Mouse (Mus musculus): ENCODE data around the gene Scgb1b18. TPM values are rescaled to one million over a fixed set of nuclear protein-coding genes. Genes with fewer than 3 reads are reported as not detected.
"Not testable (repeated sequence)": the region's sequence is repeated elsewhere in the genome, so short reads cannot be mapped to it uniquely, and the experiment has no call there.

Gene Scgb1b18
- not detected for total RNA-seq (2022)

DNA sequence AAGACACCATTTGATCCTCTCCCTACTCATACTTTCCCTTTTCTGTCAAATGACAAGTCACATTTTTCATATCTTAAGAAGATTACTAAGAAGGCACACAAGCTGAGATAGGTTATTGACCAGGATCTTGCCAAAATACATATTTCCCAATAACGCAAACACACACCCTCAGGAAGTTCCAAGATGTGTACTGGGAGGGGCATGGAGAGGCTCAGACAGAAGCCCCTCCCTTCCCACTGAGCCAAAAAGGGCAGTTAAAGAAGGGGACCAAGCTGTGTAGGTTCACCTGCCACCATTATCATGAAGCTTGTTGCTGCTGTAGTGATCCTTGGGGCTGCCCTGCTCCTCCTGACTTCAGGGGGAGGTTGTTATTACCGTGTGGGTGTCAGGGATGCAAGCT is at the start of gene Scgb1b18:
TSS of gene Scgb1b18 (plus strand) at position 301 of the 400 bp plus-strand sequence.
- not testable (repeated sequence) for DNase-seq (ENCODE audit: low spot score in 2 of 2)

DNA sequence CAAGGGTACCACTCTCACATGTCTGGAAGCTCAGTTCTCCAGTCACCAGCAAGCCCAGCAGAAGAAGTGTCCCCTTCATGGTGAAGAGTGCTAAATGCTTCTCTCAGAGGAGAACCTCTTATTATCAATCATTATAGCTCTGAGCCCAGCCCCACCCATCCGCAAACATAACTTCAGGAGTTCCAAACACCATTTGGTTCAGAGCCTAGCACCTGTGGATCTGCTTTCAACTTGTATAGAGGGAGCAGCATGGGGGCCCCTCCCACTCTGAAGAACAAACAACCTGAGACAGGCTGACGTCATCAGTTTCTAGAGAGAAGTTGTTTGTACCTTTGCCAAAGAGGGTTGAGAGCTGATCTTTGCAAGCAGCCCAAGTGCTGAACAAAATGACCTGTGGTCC is 11.6 kb upstream of the Scgb1b18 start, which contains the start of gene Scgb2b18:
TSS of gene Scgb2b18 (minus strand) at position 101 of the 400 bp plus-strand sequence.
- DNase-seq (ENCODE audit: low spot score in 2 of 2): not testable (repeated sequence)

Other genes starting within 250 kb of the Scgb1b18 start
- gene Scgb2b17, start 129.0 kb upstream of the Scgb1b18 start, total RNA-seq (2022): not detected
- not detected for gene Scgb1b17, start 122.1 kb upstream of the Scgb1b18 start, total RNA-seq (2022)
- gene Scgb2b18, start 11.7 kb upstream of the Scgb1b18 start, total RNA-seq (2022): not detected
- gene Scgb2b19, start 94.8 kb downstream of the Scgb1b18 start, total RNA-seq (2022): not detected
- gene Scgb1b19, start 101.7 kb downstream of the Scgb1b18 start, total RNA-seq (2022): not detected
- gene Scgb2b20, start 180.8 kb downstream of the Scgb1b18 start, total RNA-seq (2022): not detected
- not detected for gene Scgb1b20, start 187.7 kb downstream of the Scgb1b18 start, total RNA-seq (2022)